Mouse (Mus musculus) liver, embryonic 15.5 days (tissue): ENCODE data around the gene Rnf144a. TPM values are rescaled to one million over a fixed set of nuclear protein-coding genes. Genes with fewer than 3 reads are reported as not detected.

Experiments
- ATAC-seq: fragments of 200-750 bp; cut with Nextera tagmentation; 2 replicates; pipeline ENCODE4 v1.8.0; 2017; ENCODE audit warnings: moderate number of reproducible peaks, mild to moderate bottlenecking, moderate library complexity; ENCODE audit not compliant: insufficient read depth
- H3K27ac ChIP-seq: fragments of 300-500 bp; sonication (generic); replicated peaks from 2 replicates; pipeline ENCODE4 v1.5.1; 2015; ENCODE audit warnings: mild to moderate bottlenecking, inconsistent platforms
- H3K27me3 ChIP-seq: fragments of 300-500 bp; sonication (generic); 2 replicates; pipeline ENCODE4 v1.6.1; 2015; ENCODE audit warnings: mild to moderate bottlenecking, inconsistent platforms
- H3K36me3 ChIP-seq: fragments of 300-500 bp; sonication (generic); replicated peaks from 2 replicates; pipeline ENCODE4 v1.6.1; 2015; ENCODE audit warnings: moderate library complexity, mild to moderate bottlenecking, inconsistent platforms
- H3K4me1 ChIP-seq: fragments of 300-500 bp; sonication (generic); replicated peaks from 2 replicates; pipeline ENCODE4 v1.6.1; 2015; ENCODE audit warnings: inconsistent platforms
- H3K4me2 ChIP-seq: fragments of 300-500 bp; sonication (generic); 2 replicates; pipeline ENCODE4 v1.6.1; 2015; ENCODE audit warnings: moderate library complexity, mild to moderate bottlenecking, inconsistent platforms
- H3K4me3 ChIP-seq: fragments of 300-500 bp; sonication (generic); replicated peaks from 2 replicates; pipeline ENCODE4 v1.5.1; 2015; ENCODE audit warnings: mild to moderate bottlenecking, inconsistent platforms
- H3K9ac ChIP-seq: fragments of 300-500 bp; sonication (generic); 2 replicates; pipeline ENCODE4 v1.6.1; 2015; ENCODE audit warnings: moderate library complexity, mild to moderate bottlenecking, inconsistent platforms
- H3K9me3 ChIP-seq: fragments of 300-500 bp; sonication (generic); replicated peaks from 2 replicates; pipeline ENCODE4 v1.6.1; 2016; ENCODE audit warnings: inconsistent platforms
- WGBS: fragments of 180-500 bp; shearing (Covaris S2); methylation state at CpG from one replicate; pipeline ENCODE4 v1.1.7; 2015; ENCODE audit warnings: mixed read lengths; ENCODE audit not compliant: insufficient replicate concordance; 5-methylcytosine and 5-hydroxymethylcytosine counted together
- polyA plus RNA-seq: library from polyadenylated mRNA; unstranded; fragments of >200 nt; fragmentation: Nextera tagmentation; extraction: Ambion mirVana; gene quantifications from 2 replicates; pipeline ENCODE4 v1.2.1, GENCODE M21; 2015

Gene Rnf144a
- polyA plus RNA-seq, 1 experiment from 2014 or later: 3.6 TPM

- H3K36me3 ChIP-seq: no peaks in the 10 kb centered on the region
- no peak overlapping the region for H3K4me3 ChIP-seq
- no peaks in the 10 kb centered on the region for H3K27me3 ChIP-seq
- no peak overlapping the region for H3K27ac ChIP-seq
- WGBS: 40% methylated on average over 1 of the region's 1 CpGs
- no peak for ATAC-seq
- H3K4me1 ChIP-seq: no peaks in the 10 kb centered on the region
- no peak overlapping the region for H3K9ac ChIP-seq
- H3K4me2 ChIP-seq: no peak overlapping the region
- H3K9me3 ChIP-seq: no peaks in the 10 kb centered on the region
Measured at GRCm38 (mm10) chr12:26391162-26391561, 23.9 kb downstream of the Rnf144a start.

GRCm38 (mm10) chr12:26387523-26387922 is 27.5 kb downstream of the Rnf144a start:
- no peaks in the 10 kb centered on the region for H3K27me3 ChIP-seq
- H3K4me3 ChIP-seq: no peak overlapping the region
- H3K4me2 ChIP-seq: no peak overlapping the region
- no peaks in the 10 kb centered on the region for H3K36me3 ChIP-seq
- no peak overlapping the region for H3K9ac ChIP-seq
- no peaks in the 10 kb centered on the region for H3K4me1 ChIP-seq
- no peak for ATAC-seq
- H3K9me3 ChIP-seq: no peaks in the 10 kb centered on the region
- no peak overlapping the region for H3K27ac ChIP-seq
- 68% methylated on average over 6 of the region's 6 CpGs for WGBS

GRCm38 (mm10) chr12:26386947-26387346 is 28.1 kb downstream of the Rnf144a start:
- H3K4me3 ChIP-seq: no peak overlapping the region
- H3K9ac ChIP-seq: no peak overlapping the region
- no peaks in the 10 kb centered on the region for H3K27me3 ChIP-seq
- no peak overlapping the region for H3K4me2 ChIP-seq
- H3K9me3 ChIP-seq: no peaks in the 10 kb centered on the region
- 61% methylated on average over 9 of the region's 9 CpGs for WGBS
- no peaks in the 10 kb centered on the region for H3K36me3 ChIP-seq
- ATAC-seq: no peak
- no peak overlapping the region for H3K27ac ChIP-seq
- no peaks in the 10 kb centered on the region for H3K4me1 ChIP-seq

GRCm38 (mm10) chr12:26386189-26386588 is 28.9 kb downstream of the Rnf144a start:
- Histone ChIP-seq H3K27ac (no peak overlapping the region), H3K9me3 (no peaks in the 10 kb centered on the region), H3K4me2 (no peak overlapping the region), H3K36me3 (no peaks in the 10 kb centered on the region), H3K4me3 (no peak overlapping the region), H3K4me1 (no peaks in the 10 kb centered on the region), H3K9ac (no peak overlapping the region), H3K27me3 (no peaks in the 10 kb centered on the region)
- no peak for ATAC-seq
- WGBS: 58% methylated on average over 2 of the region's 2 CpGs

DNA sequence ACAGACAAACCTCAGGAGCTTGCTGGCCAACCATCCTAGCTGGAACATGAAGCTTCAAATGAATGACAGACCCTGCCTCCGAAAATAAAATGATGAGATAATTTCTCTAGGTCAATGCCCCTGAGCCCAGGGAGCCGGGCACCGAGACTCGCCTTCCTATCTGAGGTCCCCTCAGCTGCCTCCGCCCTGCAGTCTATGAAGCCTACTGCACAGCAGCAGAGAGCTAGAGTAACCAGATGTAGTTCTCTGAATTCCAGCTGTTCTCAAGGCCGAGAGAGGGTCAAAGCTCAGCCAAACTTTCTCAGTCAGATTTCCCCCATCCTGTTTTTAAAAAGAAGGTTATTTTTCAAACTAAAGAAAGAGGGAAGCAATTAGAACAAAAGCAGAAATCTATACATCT is 29.3 kb downstream of the Rnf144a start:
- no peak overlapping the region for H3K9ac ChIP-seq
- no peak overlapping the region for H3K4me2 ChIP-seq
- H3K27ac ChIP-seq: no peak overlapping the region
- H3K36me3 ChIP-seq: no peaks in the 10 kb centered on the region
- ATAC-seq: no peak
- no peak overlapping the region for H3K4me3 ChIP-seq
- no peaks in the 10 kb centered on the region for H3K4me1 ChIP-seq
- WGBS: 59% methylated on average over 6 of the region's 6 CpGs
- no peaks in the 10 kb centered on the region for H3K9me3 ChIP-seq
- no peaks in the 10 kb centered on the region for H3K27me3 ChIP-seq

DNA sequence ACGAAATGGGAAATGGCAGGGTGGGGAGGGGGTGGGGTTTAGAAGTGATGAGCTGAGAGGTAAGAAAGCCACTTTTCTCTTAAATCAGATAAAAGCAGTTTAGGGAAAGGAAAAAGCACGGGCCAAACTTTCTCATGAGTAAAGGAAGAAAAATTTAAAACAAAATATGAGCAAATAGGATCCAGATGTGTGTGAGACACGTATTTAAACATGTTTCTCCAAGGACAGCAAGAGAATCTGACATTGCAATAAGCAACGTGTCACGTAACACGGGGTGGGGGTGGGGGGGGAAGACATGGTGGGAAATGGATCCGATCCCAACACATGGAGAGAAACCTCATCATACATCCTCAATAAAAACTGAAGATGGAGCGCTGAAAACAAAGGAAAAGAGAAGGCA is 33.3 kb downstream of the Rnf144a start:
- H3K27ac ChIP-seq: no peak overlapping the region
- H3K4me2 ChIP-seq: no peak overlapping the region
- no peaks in the 10 kb centered on the region for H3K27me3 ChIP-seq
- H3K36me3 ChIP-seq: no peaks in the 10 kb centered on the region
- no peaks in the 10 kb centered on the region for H3K4me1 ChIP-seq
- no peak for ATAC-seq
- no peak overlapping the region for H3K4me3 ChIP-seq
- H3K9me3 ChIP-seq: no peaks in the 10 kb centered on the region
- WGBS: 61% methylated on average over 8 of the region's 8 CpGs
- H3K9ac ChIP-seq: no peak overlapping the region

DNA sequence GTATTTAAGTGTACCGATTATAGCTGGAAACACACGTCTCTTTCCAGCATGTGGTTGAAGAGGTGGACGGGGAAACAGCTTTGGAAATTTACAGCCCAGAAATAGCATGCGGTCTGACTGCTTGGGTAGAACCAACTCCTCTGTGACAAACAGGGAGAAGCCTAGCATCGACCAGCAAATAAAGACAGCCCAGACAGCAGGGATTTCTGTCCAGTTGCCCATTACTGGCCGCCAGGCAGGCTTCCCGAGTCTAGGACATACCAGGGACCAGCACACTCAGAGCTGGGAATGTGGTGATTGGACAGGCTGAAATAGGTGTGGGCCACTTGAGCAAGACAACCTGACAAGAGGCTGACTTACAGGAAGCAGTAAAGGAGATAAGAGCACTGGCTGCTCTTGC is 35.3 kb downstream of the Rnf144a start:
- Histone ChIP-seq H3K9ac (no peak overlapping the region), H3K36me3 (no peaks in the 10 kb centered on the region), H3K27me3 (no peaks in the 10 kb centered on the region), H3K9me3 (no peaks in the 10 kb centered on the region), H3K4me3 (no peak overlapping the region), H3K27ac (no peak overlapping the region), H3K4me2 (no peak overlapping the region), H3K4me1 (no peaks in the 10 kb centered on the region)
- WGBS: 64% methylated on average over 7 of the region's 7 CpGs
- ATAC-seq: no peak

- H3K9me3 ChIP-seq: no peaks in the 10 kb centered on the region
- no peaks in the 10 kb centered on the region for H3K36me3 ChIP-seq
- 67% methylated on average over 7 of the region's 7 CpGs for WGBS
- no peak overlapping the region for H3K9ac ChIP-seq
- no peaks in the 10 kb centered on the region for H3K27me3 ChIP-seq
- no peak for ATAC-seq
- H3K4me1 ChIP-seq: no peaks in the 10 kb centered on the region
- no peak overlapping the region for H3K4me3 ChIP-seq
- H3K4me2 ChIP-seq: no peak overlapping the region
- H3K27ac ChIP-seq: no peak overlapping the region
Measured at GRCm38 (mm10) chr12:26377691-26378090, 37.4 kb downstream of the Rnf144a start.

- no peaks in the 10 kb centered on the region for H3K4me1 ChIP-seq
- no peak overlapping the region for H3K4me3 ChIP-seq
- H3K9me3 ChIP-seq: no peaks in the 10 kb centered on the region
- ATAC-seq: no peak
- H3K9ac ChIP-seq: no peak overlapping the region
- no peak overlapping the region for H3K4me2 ChIP-seq
- no peaks in the 10 kb centered on the region for H3K36me3 ChIP-seq
- 60% methylated on average over 8 of the region's 8 CpGs for WGBS
- H3K27me3 ChIP-seq: no peaks in the 10 kb centered on the region
- no peak overlapping the region for H3K27ac ChIP-seq
Measured at GRCm38 (mm10) chr12:26376541-26377323, 38.3 kb downstream of the Rnf144a start.

- Histone ChIP-seq H3K4me2 (no peak overlapping the region), H3K4me1 (no peaks in the 10 kb centered on the region), H3K27ac (no peak overlapping the region), H3K9me3 (no peaks in the 10 kb centered on the region), H3K9ac (no peak overlapping the region), H3K36me3 (no peaks in the 10 kb centered on the region), H3K4me3 (no peak overlapping the region), H3K27me3 (no peaks in the 10 kb centered on the region)
- ATAC-seq: no peak
- 73% methylated on average over 7 of the region's 7 CpGs for WGBS
Measured at GRCm38 (mm10) chr12:26373721-26374120, 41.3 kb downstream of the Rnf144a start.

DNA sequence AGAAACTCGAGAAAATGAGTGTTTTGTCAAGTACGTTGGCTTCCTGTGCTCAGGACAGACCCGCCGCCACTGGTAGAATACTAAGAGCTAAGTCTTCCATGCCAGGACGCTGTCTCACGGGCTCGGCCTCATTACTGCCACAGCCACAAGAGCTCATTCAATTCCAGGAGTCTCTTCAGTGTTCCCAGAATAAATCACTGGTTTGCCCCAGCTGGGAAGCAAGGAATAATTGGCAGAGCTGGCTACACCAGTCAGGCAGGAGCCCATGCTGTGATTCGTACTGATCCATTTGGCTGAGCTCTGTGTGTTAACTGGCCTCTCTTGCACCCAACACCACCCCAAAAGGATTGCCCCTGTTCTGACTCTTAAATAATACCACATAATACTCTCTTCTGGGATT is 45.0 kb downstream of the Rnf144a start:
- Histone ChIP-seq H3K27me3 (no peaks in the 10 kb centered on the region), H3K9me3 (no peaks in the 10 kb centered on the region), H3K4me3 (no peak overlapping the region), H3K9ac (no peak overlapping the region), H3K36me3 (no peaks in the 10 kb centered on the region), H3K4me2 (no peak overlapping the region), H3K4me1 (no peaks in the 10 kb centered on the region), H3K27ac (no peak overlapping the region)
- WGBS: 69% methylated on average over 8 of the region's 8 CpGs
- no peak for ATAC-seq

DNA sequence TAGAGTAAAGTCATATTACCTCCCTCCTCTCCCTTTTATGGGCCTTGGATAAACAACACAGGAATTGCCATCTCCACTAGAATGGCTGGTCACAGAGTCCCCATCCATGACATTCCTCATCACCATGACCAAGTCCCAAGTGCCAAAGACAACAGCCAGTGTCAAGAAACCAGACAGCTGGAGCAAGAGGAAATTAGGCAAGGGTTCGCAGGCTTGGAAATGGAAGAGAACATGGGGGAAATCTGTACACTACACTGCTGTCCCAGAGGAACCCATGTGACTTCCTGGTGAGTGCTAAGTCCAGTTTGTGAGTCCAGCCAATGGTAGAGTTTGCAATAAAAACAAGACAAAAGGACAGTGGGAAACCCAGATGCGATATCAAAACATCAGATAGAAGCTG is 47.7 kb downstream of the Rnf144a start:
- Histone ChIP-seq H3K27ac (no peak overlapping the region), H3K36me3 (no peaks in the 10 kb centered on the region), H3K9ac (no peak overlapping the region), H3K4me1 (no peaks in the 10 kb centered on the region), H3K4me2 (no peak overlapping the region), H3K27me3 (no peaks in the 10 kb centered on the region), H3K4me3 (no peak overlapping the region), H3K9me3 (no peaks in the 10 kb centered on the region)
- WGBS: 68% methylated on average over 2 of the region's 2 CpGs
- ATAC-seq: no peak
